Mouse (Mus musculus): ENCODE results near the gene Snrpf.
"Not testable (repeated sequence)": the region's sequence is repeated elsewhere in the genome, so short reads cannot be mapped to it uniquely, and the experiment has no call there.

Gene Snrpf

DNA sequence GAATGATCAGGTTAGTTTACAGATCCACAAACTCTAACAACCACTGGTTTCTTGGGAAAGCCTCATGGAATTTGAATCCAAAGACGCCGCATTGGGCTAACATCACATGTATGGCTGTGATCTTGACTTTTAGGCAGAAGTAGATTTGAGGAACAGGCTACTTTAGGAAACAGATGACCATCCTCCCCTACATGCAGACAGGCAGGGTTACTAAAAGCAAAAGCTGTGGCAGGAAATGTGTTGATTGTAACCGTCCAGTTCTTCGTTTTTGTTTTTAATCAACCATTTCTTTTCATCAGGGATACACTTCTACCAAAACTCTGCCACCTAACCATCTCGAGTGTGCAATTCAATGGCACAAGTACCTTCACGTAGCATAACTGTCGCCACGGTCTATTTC, 13.5 kb downstream of the Snrpf start:
- no peak for DNase-seq (ENCODE audit: low spot score in 2 of 2)

DNA sequence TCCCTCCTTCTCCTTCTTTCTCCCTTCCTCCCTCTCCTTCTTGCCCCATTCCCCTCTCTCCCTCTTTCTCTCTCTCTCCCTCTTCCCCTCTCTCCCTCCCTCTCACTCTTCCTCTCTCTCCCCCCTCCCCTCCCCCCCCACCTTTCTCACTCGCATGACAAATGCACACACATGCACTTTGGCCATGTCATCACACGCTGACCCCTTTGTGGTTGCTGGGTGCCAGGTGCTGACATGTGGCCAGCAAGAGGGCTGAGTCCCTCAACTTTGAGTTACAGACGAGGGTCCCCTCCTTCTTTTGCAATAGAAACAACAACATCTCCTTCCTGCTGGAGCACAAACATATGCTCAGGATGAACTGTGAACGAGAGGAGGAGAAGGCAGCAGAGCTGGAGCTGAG, 14.5 kb downstream of the Snrpf start:
- no peak for DNase-seq (ENCODE audit: low spot score in 2 of 2)

- DNase-seq (ENCODE audit: low spot score in 2 of 2) = no peak
Measured at GRCm38 (mm10) chr10:93572209-93572608, 17.3 kb downstream of the Snrpf start.

DNA sequence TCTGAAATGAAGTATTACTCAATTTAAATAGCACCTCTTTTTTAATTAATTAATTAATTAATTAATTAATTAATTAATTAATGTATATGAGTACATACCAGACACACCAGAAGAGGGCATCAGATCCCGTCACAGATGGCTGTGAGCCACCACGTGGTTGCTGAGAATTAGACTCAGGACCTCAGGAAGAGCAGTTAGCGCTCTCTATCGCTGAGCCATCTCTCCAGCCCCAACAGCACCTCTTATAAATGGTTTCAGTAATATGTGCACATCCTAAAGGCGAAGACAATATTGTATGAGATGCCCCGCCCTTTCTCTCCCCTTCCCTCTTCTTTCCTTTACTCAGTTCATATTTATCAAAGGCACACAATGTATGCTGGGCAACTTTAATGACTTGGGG, 20.8 kb downstream of the Snrpf start:
- no peak for DNase-seq (ENCODE audit: low spot score in 2 of 2)

DNA sequence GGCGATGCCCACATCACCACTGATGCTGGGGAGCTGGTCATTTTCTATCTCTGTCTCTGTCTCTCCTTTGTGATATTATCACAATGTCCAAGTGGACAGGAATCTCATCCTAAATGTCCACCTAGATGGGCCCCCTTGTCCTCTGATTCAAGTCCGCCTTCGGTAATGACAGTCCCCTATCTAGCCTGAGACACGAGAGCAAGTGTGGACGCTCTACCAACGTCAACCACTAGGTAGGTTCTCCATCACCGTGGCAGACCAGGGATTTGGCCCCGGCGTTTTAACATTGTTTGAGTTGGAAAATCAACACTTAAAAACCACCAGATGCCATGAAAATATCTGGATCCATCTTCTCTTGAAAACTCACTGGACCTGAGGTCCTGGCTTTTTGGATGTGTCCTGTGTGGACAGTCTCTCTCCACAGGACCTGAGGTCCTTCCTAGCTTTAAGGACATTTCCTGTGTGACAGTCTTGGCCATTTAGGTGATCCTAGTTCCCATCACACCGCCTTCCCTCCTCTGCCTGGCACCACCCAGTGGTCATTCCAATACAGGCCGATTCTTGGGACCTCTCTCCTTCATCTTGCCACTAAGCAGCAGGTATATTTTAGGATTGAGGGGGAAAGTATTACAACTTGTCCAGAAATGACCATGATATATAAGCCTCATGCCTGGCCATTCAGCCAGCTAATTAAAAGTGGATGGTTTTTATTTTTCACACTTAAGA, 21.5 kb downstream of the Snrpf start:
- DNase-seq (ENCODE audit: low spot score in 2 of 2) = no peak

DNA sequence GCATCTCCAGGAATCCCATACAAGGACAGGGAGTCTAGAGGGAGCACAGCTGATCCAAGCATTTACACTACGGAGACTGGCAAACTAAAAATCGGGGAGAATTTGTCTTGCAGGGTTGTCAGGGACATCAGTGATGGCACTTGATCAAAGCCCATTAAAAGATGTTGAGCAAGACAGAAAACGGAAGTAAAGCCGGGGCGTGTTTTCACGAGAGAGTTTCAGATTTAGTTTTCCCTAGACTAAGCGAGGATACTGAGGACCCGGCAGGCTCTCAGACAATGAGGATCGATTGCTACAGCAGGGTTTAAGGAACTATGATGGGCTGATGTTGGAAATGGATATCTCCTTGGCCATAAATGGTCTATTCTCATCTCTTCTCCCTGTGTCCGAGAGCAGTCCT, 22.4 kb downstream of the Snrpf start:
- no peak for DNase-seq (ENCODE audit: low spot score in 2 of 2)

GRCm38 (mm10) chr10:93564518-93565090, 24.9 kb downstream of the Snrpf start:
- no peak for DNase-seq (ENCODE audit: low spot score in 2 of 2)

DNA sequence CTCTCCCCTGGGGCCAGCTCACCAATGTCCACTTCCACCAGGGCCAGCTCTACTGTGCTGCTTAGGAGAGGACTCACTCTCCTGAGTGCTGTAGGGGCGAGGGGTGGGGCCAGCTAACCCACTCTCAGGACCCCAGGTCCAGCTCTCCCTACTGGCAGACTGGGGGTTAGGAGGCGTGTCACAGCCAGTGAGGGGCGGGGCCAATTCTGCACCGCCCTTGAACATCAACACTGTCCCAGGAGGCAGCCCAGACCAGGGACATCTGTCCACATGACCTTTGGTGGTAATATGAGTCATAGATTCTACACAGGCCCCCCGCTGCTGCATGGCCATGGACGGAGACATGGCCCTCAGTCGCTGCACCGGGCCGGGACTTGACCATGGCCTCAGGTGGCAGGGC, 29.7 kb downstream of the Snrpf start:
- no peak for DNase-seq (ENCODE audit: low spot score in 2 of 2)

- DNase-seq (ENCODE audit: low spot score in 2 of 2) = not testable (repeated sequence)
Measured at GRCm38 (mm10) chr10:93557971-93558370, 31.5 kb downstream of the Snrpf start.

GRCm38 (mm10) chr10:93552596-93552995, 36.9 kb downstream of the Snrpf start:
- DNase-seq (ENCODE audit: low spot score in 2 of 2) = no peak

GRCm38 (mm10) chr10:93549821-93550220, 39.7 kb downstream of the Snrpf start:
- no peak for DNase-seq (ENCODE audit: low spot score in 2 of 2)

- peak; percentile 71 to 74 for DNase-seq (ENCODE audit: low spot score in 2 of 2)
Measured at GRCm38 (mm10) chr10:93548991-93549390, 40.5 kb downstream of the Snrpf start.

GRCm38 (mm10) chr10:93547741-93548270, 41.7 kb downstream of the Snrpf start:
- no peak for DNase-seq (ENCODE audit: low spot score in 2 of 2)

DNA sequence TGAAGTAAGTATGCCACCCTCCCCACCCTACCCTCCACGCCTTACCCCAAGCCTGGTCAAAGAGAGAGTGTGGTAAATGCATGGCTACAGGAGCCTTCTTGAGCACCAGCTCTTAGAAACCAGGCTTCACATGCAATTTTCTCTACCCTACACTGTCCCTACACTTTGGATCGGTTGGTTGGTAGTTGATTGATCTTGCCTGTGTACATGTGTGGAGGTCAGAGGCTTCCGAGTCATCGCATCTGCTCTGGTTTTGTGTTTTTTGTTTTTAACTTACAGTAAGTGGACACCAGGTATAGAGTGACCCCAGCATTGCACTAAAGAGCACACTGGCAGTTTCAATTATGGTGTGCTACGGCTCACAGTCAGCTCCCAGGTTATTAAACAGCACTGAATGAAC, 45.3 kb downstream of the Snrpf start:
- no peak for DNase-seq (ENCODE audit: low spot score in 2 of 2)

- no peak for DNase-seq (ENCODE audit: low spot score in 2 of 2)
Measured at GRCm38 (mm10) chr10:93543176-93543575, 46.3 kb downstream of the Snrpf start.

DNA sequence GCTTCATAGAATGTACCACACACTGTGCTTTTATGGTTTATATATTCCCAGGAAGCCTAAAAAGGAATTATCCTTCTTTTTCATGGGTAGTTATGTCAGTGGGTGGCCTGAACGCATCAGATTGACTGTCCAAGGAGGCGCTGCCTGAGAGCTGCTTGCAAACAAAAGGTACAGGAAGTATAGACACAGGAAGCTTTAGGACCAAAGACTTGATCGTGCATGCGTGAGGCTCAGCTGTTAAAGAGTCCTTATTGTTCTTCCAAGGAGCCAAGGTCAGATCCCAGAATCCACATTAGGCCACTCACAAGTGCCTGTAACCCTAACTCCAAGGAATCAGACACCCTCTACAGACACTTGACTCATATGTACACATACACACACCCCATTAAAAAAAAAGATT, 47.1 kb downstream of the Snrpf start:
- no peak for DNase-seq (ENCODE audit: low spot score in 2 of 2)

GRCm38 (mm10) chr10:93541585-93541984, 47.9 kb downstream of the Snrpf start:
- no peak for DNase-seq (ENCODE audit: low spot score in 2 of 2)

DNA sequence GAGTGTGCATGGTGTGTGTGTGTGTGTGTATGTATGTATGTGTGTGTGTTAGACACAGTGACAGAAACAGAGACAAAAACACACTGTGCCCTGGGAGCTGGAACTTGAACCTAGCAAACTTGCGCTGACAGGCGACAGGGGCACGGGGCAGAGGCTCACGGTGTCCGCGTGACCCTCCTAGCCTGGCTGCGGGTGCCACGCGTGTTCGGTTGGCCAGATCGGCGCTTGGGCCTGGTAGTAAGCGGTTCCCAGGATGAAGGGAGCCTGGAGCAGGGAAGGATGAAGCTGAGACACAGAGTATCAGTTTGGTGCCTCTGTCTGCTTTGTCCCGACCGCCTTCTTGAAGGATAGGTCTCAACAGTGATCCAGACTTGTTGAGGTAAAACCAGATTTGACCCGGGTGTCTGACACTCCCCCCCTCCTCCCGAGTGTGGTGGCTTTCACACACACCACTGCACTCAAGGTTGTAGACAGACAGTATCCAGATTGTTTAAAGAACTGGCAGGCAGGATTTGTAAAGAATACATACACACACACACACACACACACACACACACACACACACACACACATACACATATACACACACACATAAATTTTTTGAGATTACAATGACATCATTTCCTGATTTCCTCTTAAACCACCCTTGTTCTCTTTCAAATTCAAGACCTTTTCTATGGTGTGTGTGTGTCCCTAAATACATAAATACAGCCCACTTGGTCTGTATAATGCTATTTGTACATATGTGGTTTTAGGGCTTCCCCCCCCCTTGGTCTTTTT, 48.9 kb downstream of the Snrpf start, which contains the start of gene Ccdc38:
Gene Ccdc38 (plus strand): TSS at position 202 of the 780 bp plus-strand sequence.
- no peak for DNase-seq (ENCODE audit: low spot score in 2 of 2)

- DNase-seq (ENCODE audit: low spot score in 2 of 2) = peak; percentile 11 to 40
Measured at GRCm38 (mm10) chr10:93539775-93540430, 49.6 kb downstream of the Snrpf start, which contains the start of gene Amdhd1. TSS of gene Amdhd1 (minus strand) at chr10:93540033.

DNA sequence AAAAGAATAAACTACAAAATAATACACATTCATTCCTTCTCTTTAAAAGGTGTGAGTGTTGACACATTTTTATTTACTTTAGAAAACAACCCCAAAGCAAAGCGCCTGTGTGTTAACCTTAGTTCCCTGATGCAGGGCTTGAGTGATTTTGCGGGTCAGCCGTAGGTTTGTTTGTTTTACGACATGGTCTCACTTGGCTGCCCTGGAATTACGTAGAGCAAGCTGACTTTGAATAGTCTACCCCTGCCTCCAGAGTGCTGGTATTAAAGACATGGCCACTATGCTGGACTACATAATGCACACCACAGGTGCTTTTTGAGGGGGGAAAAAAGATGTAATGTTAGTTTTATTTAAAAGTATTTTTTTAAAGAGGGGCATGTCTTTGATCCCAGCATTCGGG, 50.7 kb downstream of the Snrpf start:
- no peak for DNase-seq (ENCODE audit: low spot score in 2 of 2)

DNA sequence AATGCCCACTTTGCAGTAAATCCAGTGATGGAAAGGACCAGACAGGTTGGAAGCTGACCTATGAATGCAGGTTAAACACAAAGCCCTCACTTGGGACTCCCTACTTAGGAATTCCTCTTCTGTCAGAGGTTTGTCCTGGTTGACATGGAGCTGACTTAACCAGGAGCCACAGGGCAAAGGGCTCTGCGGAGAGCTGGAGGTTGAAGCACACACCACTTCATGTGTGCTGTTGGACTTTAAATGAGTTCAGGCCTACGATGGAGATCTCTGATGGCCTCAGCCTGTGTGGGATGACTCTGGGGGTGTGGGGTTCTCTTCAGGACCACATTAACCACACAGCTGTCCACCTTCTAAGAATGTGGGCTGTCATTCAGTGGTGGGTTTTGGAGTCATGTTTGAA, 51.2 kb downstream of the Snrpf start:
- DNase-seq (ENCODE audit: low spot score in 2 of 2) = no peak
